Mouse (Mus musculus) heart, postnatal 0 days (tissue): Measurements from ENCODE around the gene Cnnm2.

ENCODE experiments used
- CTCF ChIP-seq: IDR thresholded peaks from 2 replicates; pipeline ENCODE4 v1.5.1; 2016; ENCODE audit warnings: antibody characterized with exemption, control low read depth, low read depth
- EP300 ChIP-seq: IDR thresholded peaks from 2 replicates; pipeline ENCODE4 v1.6.1; 2016; ENCODE audit warnings: antibody characterized with exemption, low read depth

GRCm38 (mm10) chr19:46731351-46731750 lies 30.0 kb upstream of the Cnnm2 start:
- TF ChIP-seq CTCF (no peak), EP300 (no peak)
